Mouse (Mus musculus) stomach, embryonic 14.5 days (tissue): Measurements from ENCODE around the gene Hipk2. TPM values are rescaled to one million over a fixed set of nuclear protein-coding genes. Genes with fewer than 3 reads are reported as not detected.

Source experiments
- ATAC-seq: fragments of 200-750 bp; cut with Nextera tagmentation; 2 replicates; pipeline ENCODE4 v1.8.0; 2017; ENCODE audit warnings: low read depth, moderate TSS enrichment; ENCODE audit not compliant: insufficient number of reproducible peaks, insufficient read depth, low FRiP score
- H3K27ac ChIP-seq: fragments of 300-500 bp; sonication (generic); 2 replicates; pipeline ENCODE4 v1.5.1; 2014; ENCODE audit warnings: mild to moderate bottlenecking, low read length, moderate library complexity, mixed read lengths
- H3K27me3 ChIP-seq: fragments of 300-500 bp; sonication (generic); 2 replicates; pipeline ENCODE4 v1.6.1; 2014; ENCODE audit warnings: low read length, control low read depth, mixed read lengths; ENCODE audit not compliant: control insufficient read depth, insufficient read depth
- H3K36me3 ChIP-seq: fragments of 300-500 bp; sonication (generic); 2 replicates; pipeline ENCODE4 v1.6.1; 2014; ENCODE audit warnings: mild to moderate bottlenecking, control low read depth, low read length, moderate library complexity, mixed read lengths; ENCODE audit not compliant: control insufficient read depth, insufficient read depth
- H3K4me1 ChIP-seq: fragments of 300-500 bp; sonication (generic); 2 replicates; pipeline ENCODE4 v1.6.1; 2014; ENCODE audit warnings: low read length, control low read depth, mixed read lengths; ENCODE audit not compliant: control insufficient read depth, insufficient read depth
- H3K4me2 ChIP-seq: fragments of 300-500 bp; sonication (generic); replicated peaks from 2 replicates; pipeline ENCODE4 v1.6.1; 2014; ENCODE audit warnings: low read depth, low read length, control low read depth
- H3K4me3 ChIP-seq: fragments of 300-500 bp; sonication (generic); 2 replicates; pipeline ENCODE4 v1.5.1; 2014; ENCODE audit warnings: low read depth, low read length, control low read depth
- H3K9ac ChIP-seq: fragments of 300-500 bp; sonication (generic); replicated peaks from 2 replicates; pipeline ENCODE4 v1.6.1; 2014; ENCODE audit warnings: low read depth, mild to moderate bottlenecking, control low read depth, low read length, moderate library complexity, mixed read lengths
- H3K9me3 ChIP-seq: fragments of 300-500 bp; sonication (generic); 2 replicates; pipeline ENCODE4 v1.6.1; 2016; ENCODE audit warnings: low read depth, low read length, control low read depth; ENCODE audit not compliant: control insufficient read depth
- WGBS: fragments of 180-500 bp; shearing (Covaris S2); extraction: QIAGEN DNeasy Blood & Tissue Kit; methylation state at CpG from one replicate; pipeline ENCODE4 v1.1.7; 2014; 5-methylcytosine and 5-hydroxymethylcytosine counted together
- polyA plus RNA-seq: library from polyadenylated mRNA; unstranded; fragments of >200 nt; fragmentation: Nextera tagmentation; extraction: Ambion mirVana; gene quantifications from 2 replicates; pipeline ENCODE4 v1.2.1, GENCODE M21; 2014

The Hipk2 gene
- polyA plus RNA-seq, 1 experiment from 2014 or later: 34.3 TPM

DNA sequence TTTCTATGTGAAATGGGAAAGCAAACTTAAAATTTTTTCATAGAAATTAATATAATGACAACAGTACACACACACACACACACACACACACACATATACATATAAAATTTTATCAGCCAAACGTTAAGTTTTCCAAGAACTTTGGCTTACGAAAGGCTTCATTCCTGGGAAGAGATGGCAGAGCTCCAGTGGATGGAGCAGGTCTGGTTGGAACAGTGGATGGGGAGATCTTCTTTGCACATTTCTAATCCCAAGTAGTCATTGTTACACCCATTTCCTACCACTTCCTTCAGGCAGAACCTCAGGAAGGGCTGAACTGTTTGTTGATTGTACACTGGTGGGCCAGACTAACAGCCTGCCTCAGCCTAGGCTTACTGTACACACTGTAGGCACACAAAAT is 106.3 kb downstream of the Hipk2 start:
- Histone ChIP-seq H3K27ac (no peak overlapping the region), H3K9ac (no peak overlapping the region), H3K27me3 (no peaks in the 10 kb centered on the region), H3K9me3 (no peaks in the 10 kb centered on the region), H3K36me3 (no peaks in the 10 kb centered on the region), H3K4me3 (no peak overlapping the region), H3K4me1 (peaks cover 20% of the 10 kb centered on the region), H3K4me2 (no peak overlapping the region)
- 88% methylated on average over 2 of the region's 2 CpGs for WGBS
- no peak for ATAC-seq

- Histone ChIP-seq H3K27ac (no peak overlapping the region), H3K9ac (no peak overlapping the region), H3K4me1 (peaks cover 13% of the 10 kb centered on the region; the same call in 1 of the 2 replicates), H3K27me3 (no peaks in the 10 kb centered on the region), H3K36me3 (no peaks in the 10 kb centered on the region), H3K4me3 (no peak overlapping the region), H3K4me2 (no peak overlapping the region), H3K9me3 (no peaks in the 10 kb centered on the region)
- WGBS: 55% methylated on average over 6 of the region's 6 CpGs
- no peak for ATAC-seq
Observed at GRCm38 (mm10) chr6:38762588-38763265, 113.2 kb downstream of the Hipk2 start.

DNA sequence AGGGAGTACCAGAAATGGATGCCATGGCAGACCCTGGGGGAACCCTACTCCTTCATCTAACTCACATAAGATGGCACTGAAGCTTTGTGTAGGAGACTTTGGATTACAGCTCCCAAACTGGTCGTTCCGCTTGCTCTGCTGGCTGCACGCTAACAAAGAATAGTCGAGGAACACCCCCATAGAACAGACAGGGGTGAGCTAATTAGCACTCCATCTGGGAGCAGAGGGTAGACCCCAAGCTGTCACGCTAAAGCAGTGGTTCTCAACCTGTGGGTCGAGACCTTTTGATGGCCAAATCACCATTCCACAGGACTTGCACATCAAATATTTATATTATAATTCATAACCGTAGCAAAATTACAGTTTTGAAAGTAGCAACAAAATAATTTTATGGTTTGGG is 114.0 kb downstream of the Hipk2 start:
- 72% methylated on average over 7 of the region's 7 CpGs for WGBS
- no peak overlapping the region for H3K9ac ChIP-seq
- no peak overlapping the region for H3K4me3 ChIP-seq
- H3K4me1 ChIP-seq: peaks cover 13% of the 10 kb centered on the region; the same call in 1 of the 2 replicates
- H3K27me3 ChIP-seq: no peaks in the 10 kb centered on the region
- H3K27ac ChIP-seq: no peak overlapping the region
- H3K4me2 ChIP-seq: no peak overlapping the region
- no peaks in the 10 kb centered on the region for H3K36me3 ChIP-seq
- ATAC-seq: no peak
- no peaks in the 10 kb centered on the region for H3K9me3 ChIP-seq

DNA sequence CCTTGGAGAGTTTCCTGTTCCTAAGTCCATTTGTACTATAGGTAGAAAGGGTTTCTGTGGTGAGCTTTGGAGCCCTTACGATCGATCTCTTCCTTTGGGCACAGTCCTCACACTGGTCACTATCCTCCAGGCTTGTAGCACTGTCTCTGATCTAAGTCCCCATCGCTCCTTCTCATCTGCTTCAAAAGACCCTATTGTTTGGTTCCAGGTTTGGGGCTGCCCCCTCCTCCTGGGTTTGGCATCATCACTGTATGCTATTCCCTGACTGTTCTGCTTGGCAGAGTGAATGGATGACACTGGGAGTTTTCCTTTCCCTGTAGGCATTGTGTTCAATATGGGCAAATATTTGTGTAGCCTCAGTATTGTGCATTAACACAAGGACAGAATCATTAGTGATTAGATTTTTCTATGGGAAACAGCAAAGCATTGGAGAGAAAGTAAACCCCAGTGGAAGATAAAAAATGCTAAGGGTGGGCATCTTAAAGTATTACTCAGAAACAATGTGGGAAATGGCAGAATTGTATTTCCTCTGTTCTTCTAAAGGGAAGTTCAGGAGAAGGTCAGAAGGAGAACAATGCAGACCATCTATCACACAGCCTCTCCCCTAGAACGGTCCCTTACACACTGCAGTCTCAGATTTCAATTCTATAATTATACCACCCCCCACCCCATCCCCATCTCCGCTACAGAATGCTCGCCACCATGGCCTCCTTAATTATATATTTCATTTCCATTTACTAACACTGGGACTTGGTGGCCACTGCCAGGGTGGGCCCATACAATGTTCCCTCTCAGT is 114.9 kb downstream of the Hipk2 start:
- 61% methylated on average over 6 of the region's 6 CpGs for WGBS
- ATAC-seq: 0 out of 2 replicates have a peak, but pooled peaks have one; percentile 46
- H3K27me3 ChIP-seq: no peaks in the 10 kb centered on the region
- no peak overlapping the region for H3K27ac ChIP-seq
- H3K4me1 ChIP-seq: peaks cover 13% of the 10 kb centered on the region; the same call in 1 of the 2 replicates
- H3K4me3 ChIP-seq: no peak overlapping the region
- H3K36me3 ChIP-seq: no peaks in the 10 kb centered on the region
- H3K4me2 ChIP-seq: no peak overlapping the region
- no peaks in the 10 kb centered on the region for H3K9me3 ChIP-seq
- H3K9ac ChIP-seq: no peak overlapping the region

DNA sequence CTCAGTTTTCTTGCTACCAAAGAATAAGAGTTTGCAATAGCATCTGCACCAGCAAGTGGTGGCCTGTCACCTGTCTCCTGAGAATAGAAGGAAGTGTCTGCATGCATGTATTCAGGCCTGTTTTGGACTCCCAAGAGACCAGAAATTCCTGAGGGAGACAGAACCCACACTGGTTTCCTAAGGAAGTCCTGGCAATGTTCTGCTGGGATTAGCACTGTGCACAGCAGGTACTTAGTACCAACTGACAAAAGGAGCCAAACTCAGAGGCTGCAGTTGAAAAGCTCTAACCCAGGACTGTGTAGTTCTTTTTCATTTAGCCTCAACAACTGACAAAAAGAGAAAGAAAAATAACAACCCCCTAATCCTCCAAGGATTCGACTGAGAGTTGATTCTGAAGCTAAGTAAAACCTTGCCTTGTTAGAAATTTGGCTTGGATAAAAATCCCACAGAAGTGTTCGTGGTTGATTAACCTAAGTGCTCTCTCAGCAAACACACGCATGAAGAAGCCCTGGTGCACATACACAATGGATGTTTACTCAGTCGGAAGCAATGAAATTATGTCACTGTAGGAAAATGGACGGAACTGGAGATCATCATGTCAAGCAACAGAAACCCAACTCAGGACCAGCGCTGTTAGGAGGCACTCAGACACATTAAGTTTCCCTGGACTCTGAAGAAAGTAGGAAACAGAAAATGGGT is 115.9 kb downstream of the Hipk2 start:
- no peaks in the 10 kb centered on the region for H3K9me3 ChIP-seq
- ATAC-seq: no peak
- H3K4me2 ChIP-seq: no peak overlapping the region
- H3K9ac ChIP-seq: no peak overlapping the region
- H3K4me3 ChIP-seq: no peak overlapping the region
- H3K36me3 ChIP-seq: no peaks in the 10 kb centered on the region
- 61% methylated on average over 6 of the region's 6 CpGs for WGBS
- peaks cover 9% of the 10 kb centered on the region; the same call in 1 of the 2 replicates for H3K4me1 ChIP-seq
- no peaks in the 10 kb centered on the region for H3K27me3 ChIP-seq
- no peak overlapping the region for H3K27ac ChIP-seq

- Histone ChIP-seq H3K27me3 (no peaks in the 10 kb centered on the region), H3K4me2 (no peak overlapping the region), H3K36me3 (no peaks in the 10 kb centered on the region), H3K4me1 (peaks cover 9% of the 10 kb centered on the region; the same call in 1 of the 2 replicates), H3K4me3 (no peak overlapping the region), H3K9me3 (no peaks in the 10 kb centered on the region), H3K27ac (no peak overlapping the region), H3K9ac (no peak overlapping the region)
- WGBS: 87% methylated on average over 3 of the region's 3 CpGs
- no peak for ATAC-seq
Observed at GRCm38 (mm10) chr6:38759186-38759585, 116.8 kb downstream of the Hipk2 start.

- WGBS: 68% methylated on average over 2 of the region's 2 CpGs
- Histone ChIP-seq H3K4me3 (no peak overlapping the region), H3K9me3 (no peaks in the 10 kb centered on the region), H3K4me2 (no peak overlapping the region), H3K27ac (no peak overlapping the region), H3K27me3 (no peaks in the 10 kb centered on the region), H3K9ac (no peak overlapping the region), H3K36me3 (no peaks in the 10 kb centered on the region), H3K4me1 (peaks cover 9% of the 10 kb centered on the region; the same call in 1 of the 2 replicates)
- ATAC-seq: no peak
Observed at GRCm38 (mm10) chr6:38757597-38757996, 118.4 kb downstream of the Hipk2 start.

GRCm38 (mm10) chr6:38756968-38757367 is 119.0 kb downstream of the Hipk2 start:
- WGBS: 72% methylated on average over 4 of the region's 4 CpGs
- Histone ChIP-seq H3K4me3 (no peak overlapping the region), H3K27me3 (no peaks in the 10 kb centered on the region), H3K4me2 (no peak overlapping the region), H3K27ac (no peak overlapping the region), H3K36me3 (no peaks in the 10 kb centered on the region; the same call in 1 of the 2 replicates), H3K9me3 (no peaks in the 10 kb centered on the region), H3K9ac (no peak overlapping the region), H3K4me1 (peaks cover 9% of the 10 kb centered on the region; the same call in 1 of the 2 replicates)
- ATAC-seq: no peak
